Mouse (Mus musculus): ENCODE measurements around the gene Ruvbl1.
A peak's percentile ranks its signal among the peaks of the same experiment; 100 is the strongest.

Gene Ruvbl1

GRCm38 (mm10) chr6:88493712-88494111, 28.5 kb downstream of the Ruvbl1 start:
- no peak for DNase-seq (ENCODE audit: low read depth, low spot score)

- peak; percentile 54 for DNase-seq (ENCODE audit: low read depth, low spot score)
Observed at GRCm38 (mm10) chr6:88499481-88500404, 34.5 kb downstream of the Ruvbl1 start.

- no peak for DNase-seq (ENCODE audit: low read depth, low spot score)
Observed at GRCm38 (mm10) chr6:88500405-88500767, 35.2 kb downstream of the Ruvbl1 start.

GRCm38 (mm10) chr6:88502030-88502970, 37.1 kb downstream of the Ruvbl1 start:
- DNase-seq (ENCODE audit: low read depth, low spot score): no peak

GRCm38 (mm10) chr6:88503044-88503443, 37.8 kb downstream of the Ruvbl1 start:
- DNase-seq (ENCODE audit: low read depth, low spot score): no peak

GRCm38 (mm10) chr6:88513984-88514383, 48.8 kb downstream of the Ruvbl1 start:
- DNase-seq (ENCODE audit: low read depth, low spot score): no peak

- no peak for DNase-seq (ENCODE audit: low read depth, low spot score)
Observed at GRCm38 (mm10) chr6:88514546-88514945, 49.3 kb downstream of the Ruvbl1 start.

GRCm38 (mm10) chr6:88515971-88516370, 50.8 kb downstream of the Ruvbl1 start:
- DNase-seq (ENCODE audit: low read depth, low spot score): no peak

- no peak for DNase-seq (ENCODE audit: low read depth, low spot score)
Observed at GRCm38 (mm10) chr6:88516667-88517066, 51.5 kb downstream of the Ruvbl1 start.

GRCm38 (mm10) chr6:88517701-88518403, 52.6 kb downstream of the Ruvbl1 start:
- DNase-seq (ENCODE audit: low read depth, low spot score): peak; percentile 26

GRCm38 (mm10) chr6:88518404-88519263, 53.4 kb downstream of the Ruvbl1 start, which contains the start of gene Sec61a1:
Gene Sec61a1, minus strand, starts transcription at chr6:88518905.
- DNase-seq (ENCODE audit: low read depth, low spot score): peak; percentile 97

GRCm38 (mm10) chr6:88521821-88522220, 56.6 kb downstream of the Ruvbl1 start:
- no peak for DNase-seq (ENCODE audit: low read depth, low spot score)

- peak; percentile 57 for DNase-seq (ENCODE audit: low read depth, low spot score)
Observed at GRCm38 (mm10) chr6:88522606-88523005, 57.4 kb downstream of the Ruvbl1 start.

- DNase-seq (ENCODE audit: low read depth, low spot score): no peak
Observed at GRCm38 (mm10) chr6:88523043-88523442, 57.8 kb downstream of the Ruvbl1 start.

GRCm38 (mm10) chr6:88523451-88523850, 58.2 kb downstream of the Ruvbl1 start:
- DNase-seq (ENCODE audit: low read depth, low spot score): no peak

GRCm38 (mm10) chr6:88524056-88524455, 58.8 kb downstream of the Ruvbl1 start:
- no peak for DNase-seq (ENCODE audit: low read depth, low spot score)

GRCm38 (mm10) chr6:88530306-88530705, 65.1 kb downstream of the Ruvbl1 start:
- no peak for DNase-seq (ENCODE audit: low read depth, low spot score)

GRCm38 (mm10) chr6:88540093-88540755, 75.0 kb downstream of the Ruvbl1 start:
- no peak for DNase-seq (ENCODE audit: low read depth, low spot score)

- DNase-seq (ENCODE audit: low read depth, low spot score): no peak
Observed at GRCm38 (mm10) chr6:88544241-88544640, 79.0 kb downstream of the Ruvbl1 start.

All from CD4-positive, CD25-positive, alpha-beta regulatory T cell, adult 2 months (primary cell).